Mouse (Mus musculus) embryonic facial prominence, embryonic 14.5 days (tissue): ENCODE results near the gene Col8a2. TPM values are rescaled to one million over a fixed set of nuclear protein-coding genes. Genes with fewer than 3 reads are reported as not detected.

Experiments used
- ATAC-seq: fragments of 200-750 bp; cut with Nextera tagmentation; 2 replicates; pipeline ENCODE4 v1.8.0; 2017; ENCODE audit warnings: low read depth, moderate number of reproducible peaks, moderate TSS enrichment
- DNase-seq: peaks from one replicate; pipeline ENCODE4 v3.0.0-alpha.2; 2015; ENCODE audit warnings: low spot score
- H3K27ac ChIP-seq: fragments of 300-500 bp; sonication (generic); replicated peaks from 2 replicates; pipeline ENCODE4 v1.5.1; 2014; ENCODE audit warnings: low read depth, mild to moderate bottlenecking, low read length, moderate library complexity
- H3K27me3 ChIP-seq: fragments of 300-500 bp; sonication (generic); replicated peaks from 2 replicates; pipeline ENCODE4 v1.6.1; 2014; ENCODE audit warnings: low read length; ENCODE audit not compliant: control insufficient read depth, insufficient read depth
- H3K36me3 ChIP-seq: fragments of 300-500 bp; sonication (generic); 2 replicates; pipeline ENCODE4 v1.6.1; 2014; ENCODE audit warnings: low read length, mixed read lengths; ENCODE audit not compliant: control insufficient read depth, insufficient read depth
- H3K4me1 ChIP-seq: fragments of 300-500 bp; sonication (generic); 2 replicates; pipeline ENCODE4 v1.6.1; 2014; ENCODE audit warnings: antibody characterized with exemption, low read length; ENCODE audit not compliant: control insufficient read depth, insufficient read depth
- H3K4me2 ChIP-seq: fragments of 300-500 bp; sonication (generic); 2 replicates; pipeline ENCODE4 v1.6.1; 2014; ENCODE audit warnings: low read depth, mild to moderate bottlenecking, low read length, moderate library complexity, mixed read lengths
- H3K4me3 ChIP-seq: fragments of 300-500 bp; sonication (generic); 2 replicates; pipeline ENCODE4 v1.5.1; 2014; ENCODE audit warnings: low read depth, mild to moderate bottlenecking, low read length
- H3K9ac ChIP-seq: fragments of 300-500 bp; sonication (generic); 2 replicates; pipeline ENCODE4 v1.6.1; 2014; ENCODE audit warnings: low read depth, mild to moderate bottlenecking, low read length, moderate library complexity, mixed read lengths
- H3K9me3 ChIP-seq: fragments of 300-500 bp; sonication (generic); 2 replicates; pipeline ENCODE4 v1.6.1; 2016; ENCODE audit warnings: low read length; ENCODE audit not compliant: control insufficient read depth
- WGBS: fragments of 180-500 bp; shearing (Covaris S2); extraction: QIAGEN DNeasy Blood & Tissue Kit; methylation state at CpG from one replicate; pipeline ENCODE4 v1.1.7; 2014; 5-methylcytosine and 5-hydroxymethylcytosine counted together
- polyA plus RNA-seq: library from polyadenylated mRNA; unstranded; fragments of >200 nt; fragmentation: Nextera tagmentation; extraction: Ambion mirVana; gene quantifications from 2 replicates; pipeline ENCODE4 v1.2.1, GENCODE M21; 2014

The Col8a2 gene
- polyA plus RNA-seq, 1 experiment from 2014 or later, result 83.0 TPM

DNA sequence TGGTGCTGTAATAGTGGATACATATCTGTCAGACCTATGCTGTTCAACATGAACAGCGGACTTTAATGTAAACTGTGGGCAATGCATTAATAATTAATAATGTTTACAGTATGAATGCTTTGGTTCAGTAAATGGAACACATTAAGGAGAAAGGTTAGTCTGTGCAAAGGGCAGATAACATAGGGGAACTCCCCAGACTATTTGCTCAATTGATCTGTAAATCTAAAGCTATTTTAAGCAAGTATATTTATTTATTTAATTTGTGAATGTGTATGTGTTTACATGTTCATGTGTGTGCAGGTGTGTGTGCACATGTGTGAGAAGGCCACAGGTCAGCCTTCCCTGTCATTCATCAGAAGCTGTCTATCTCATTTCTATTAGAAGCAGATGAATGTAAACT lies 73.5 kb downstream of the Col8a2 start:
- DNase-seq (no peak), ATAC-seq (no peak)
- Histone ChIP-seq H3K27ac (no peak overlapping the region), H3K9me3 (no peaks in the 10 kb centered on the region), H3K4me1 (no peaks in the 10 kb centered on the region), H3K36me3 (peaks cover 73% of the 10 kb centered on the region), H3K4me3 (no peak overlapping the region), H3K4me2 (no peak overlapping the region), H3K27me3 (no peaks in the 10 kb centered on the region), H3K9ac (no peak overlapping the region)
- 98% methylated on average over 1 of the region's 1 CpGs for WGBS

Other genes starting within 250 kb of the Col8a2 start
- gene Mrps15, start 239.9 kb upstream of the Col8a2 start, polyA plus RNA-seq, result 128 and 133 TPM in 2 replicates
- gene Oscp1, start 228.2 kb upstream of the Col8a2 start, polyA plus RNA-seq, result 13.7 and 17.5 TPM in 2 replicates
- 52.0 and 54.1 TPM in 2 replicates for gene Lsm10, start 190.2 kb upstream of the Col8a2 start, polyA plus RNA-seq
- 26.8 and 32.1 TPM in 2 replicates for gene Stk40, start 182.8 kb upstream of the Col8a2 start, polyA plus RNA-seq
- 78.9 and 81.7 TPM in 2 replicates for gene Eva1b, start 139.0 kb upstream of the Col8a2 start, polyA plus RNA-seq
- 7.8 and 7.9 TPM in 2 replicates for gene Sh3d21, start 123.3 kb upstream of the Col8a2 start, polyA plus RNA-seq
- gene Thrap3, start 84.0 kb upstream of the Col8a2 start, polyA plus RNA-seq, result 185 and 198 TPM in 2 replicates
- gene Map7d1, start 30.4 kb upstream of the Col8a2 start, polyA plus RNA-seq, result 62.4 and 64.2 TPM in 2 replicates
- gene Trappc3, start 24.5 kb upstream of the Col8a2 start, polyA plus RNA-seq, result 32.9 and 33.0 TPM in 2 replicates
- 49.7 and 60.1 TPM in 2 replicates for gene Adprhl2, start 34.9 kb downstream of the Col8a2 start, polyA plus RNA-seq
- 13.9 and 15.4 TPM in 2 replicates for gene Tekt2, start 38.9 kb downstream of the Col8a2 start, polyA plus RNA-seq
- 11.9 and 12.9 TPM in 2 replicates for gene Ago3, start 142.8 kb downstream of the Col8a2 start, polyA plus RNA-seq
- 6.9 and 7.0 TPM in 2 replicates for gene Ago1, start 181.8 kb downstream of the Col8a2 start, polyA plus RNA-seq
- gene Ago4, start 246.7 kb downstream of the Col8a2 start, polyA plus RNA-seq, result 2.6 and 2.7 TPM in 2 replicates